Mouse (Mus musculus): ENCODE measurements around the gene Gm35315.
A peak's percentile ranks its signal among the peaks of the same experiment; 100 is the strongest.
"Not testable (repeated sequence)": the region's sequence is repeated elsewhere in the genome, so short reads cannot be mapped to it uniquely, and the experiment has no call there.

The Gm35315 gene

GRCm38 (mm10) chr5:110101716-110102347 is 7.6 kb upstream of the Gm35315 start:
- peak; percentile 87 to 89 for DNase-seq (ENCODE audit: low spot score in 2 of 2)

- DNase-seq (ENCODE audit: low spot score in 2 of 2): peak; percentile 64 to 75
Measured at GRCm38 (mm10) chr5:110100921-110101631, 6.9 kb upstream of the Gm35315 start.

- DNase-seq (ENCODE audit: low spot score in 2 of 2): peak; percentile 49 to 66
Measured at GRCm38 (mm10) chr5:110099656-110100580, 5.7 kb upstream of the Gm35315 start, which contains the start of gene Plcxd1. Gene Plcxd1 (plus strand): TSS chr5:110099969.

- DNase-seq (ENCODE audit: low spot score in 2 of 2): peak; percentile 62 to 73
Measured at GRCm38 (mm10) chr5:110098991-110099477, 4.8 kb upstream of the Gm35315 start.

- peak in 1 of 2 experiments; percentile 29 for DNase-seq (ENCODE audit: low spot score in 2 of 2)
Measured at GRCm38 (mm10) chr5:110094847-110095213, 610 bp upstream of the Gm35315 start.

- DNase-seq (ENCODE audit: low spot score in 2 of 2): no peak
Measured at GRCm38 (mm10) chr5:110091546-110091945, 2.7 kb downstream of the Gm35315 start.

GRCm38 (mm10) chr5:110086161-110086866 is 7.9 kb downstream of the Gm35315 start:
- no peak for DNase-seq (ENCODE audit: low spot score in 2 of 2)

GRCm38 (mm10) chr5:110082961-110083360 is 11.3 kb downstream of the Gm35315 start:
- no peak for DNase-seq (ENCODE audit: low spot score in 2 of 2)

- DNase-seq (ENCODE audit: low spot score in 2 of 2): not testable (repeated sequence)
Measured at GRCm38 (mm10) chr5:110072413-110072812, 21.8 kb downstream of the Gm35315 start, which contains the start of gene Gm17655. Gene Gm17655 (minus strand): TSS chr5:110072513.

GRCm38 (mm10) chr5:110057637-110058408 is 36.4 kb downstream of the Gm35315 start:
- peak; percentile 88 to 93 for DNase-seq (ENCODE audit: low spot score in 2 of 2)

Measured in right cerebral cortex, postnatal 10 days (tissue).